Mouse (Mus musculus) kidney, adult 9 months (tissue): Measurements from ENCODE around the gene Cryzl2.

ENCODE experiments used
- DNase-seq: peaks from one replicate; pipeline ENCODE4 v3.0.0; 2022

Cryzl2 gene

DNA sequence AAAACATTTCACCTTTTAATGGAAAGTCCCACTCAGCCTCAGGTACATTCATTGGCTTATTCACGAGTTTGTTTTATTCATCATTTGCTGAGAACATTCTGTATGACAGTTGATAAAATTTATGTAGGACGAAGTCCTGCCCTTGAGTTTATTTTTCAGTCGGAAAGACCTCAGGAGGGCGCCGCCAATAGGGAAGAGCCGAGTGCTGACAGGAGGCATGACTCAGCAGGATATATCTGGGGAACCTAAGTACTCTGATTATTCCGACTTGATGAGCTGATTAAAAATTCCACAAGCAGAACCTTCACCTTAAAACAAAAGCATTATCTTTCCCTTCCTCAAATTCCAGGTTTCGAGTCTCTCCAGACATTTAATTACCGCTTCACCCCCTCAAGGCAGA is 21.7 kb downstream of the Cryzl2 start:
- no peak for DNase-seq

DNA sequence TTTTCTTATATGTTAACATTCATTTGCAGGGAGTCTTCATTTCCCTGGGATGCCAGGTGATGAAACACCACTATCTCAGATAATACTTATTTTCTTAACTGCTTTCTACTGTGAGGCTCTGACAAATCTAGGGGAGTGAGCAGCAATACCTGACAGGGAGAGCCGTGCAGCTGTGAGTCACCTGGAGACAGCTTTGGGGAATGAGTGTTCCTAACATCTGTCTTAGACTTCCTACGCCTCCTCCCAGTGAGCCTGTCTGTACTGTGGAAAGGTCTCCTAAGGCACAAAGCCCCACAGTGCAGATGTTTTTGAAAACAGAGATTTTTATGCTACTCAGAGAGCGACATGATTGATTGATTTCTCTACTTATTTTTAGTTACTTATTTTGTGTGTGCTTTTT is 22.5 kb downstream of the Cryzl2 start:
- no peak for DNase-seq

DNA sequence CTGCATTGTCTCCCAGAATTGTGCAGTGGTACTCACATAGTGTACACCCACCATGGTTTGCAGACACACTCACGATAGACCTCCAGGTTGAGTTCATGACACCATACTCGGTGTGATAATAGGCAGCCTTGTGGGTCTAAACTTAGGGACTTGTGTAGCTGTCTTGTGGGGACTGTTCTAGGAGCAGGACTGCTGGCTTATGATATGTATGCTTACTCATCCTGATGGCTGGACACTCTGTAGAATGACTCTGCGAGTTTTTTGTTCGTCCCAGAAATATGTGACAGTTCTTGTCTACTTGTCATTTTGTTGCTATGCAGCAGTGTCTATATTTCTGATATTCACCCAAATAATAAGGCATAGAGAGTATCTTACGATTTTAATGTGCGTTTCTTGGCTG is 23.3 kb downstream of the Cryzl2 start:
- no peak for DNase-seq

DNA sequence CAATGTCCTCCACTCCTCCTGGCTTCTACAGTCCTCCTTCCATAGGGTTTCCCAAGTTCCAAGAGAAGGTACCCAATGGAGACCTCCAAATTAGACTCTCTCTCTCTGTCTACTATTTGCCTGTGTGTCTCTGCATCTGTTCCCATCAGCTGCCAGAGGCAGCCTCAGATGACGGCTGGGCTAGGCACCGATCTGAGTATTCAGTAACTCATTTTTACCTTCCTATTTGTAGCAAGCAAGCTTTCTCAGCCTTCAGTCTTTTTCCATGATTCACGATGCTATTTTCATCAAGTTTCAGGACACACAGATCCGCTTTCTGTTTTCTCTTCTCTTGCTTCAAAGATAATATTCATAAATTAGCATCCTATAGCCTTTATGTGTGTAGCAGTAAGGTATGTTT is 25.8 kb downstream of the Cryzl2 start:
- DNase-seq = no peak

DNA sequence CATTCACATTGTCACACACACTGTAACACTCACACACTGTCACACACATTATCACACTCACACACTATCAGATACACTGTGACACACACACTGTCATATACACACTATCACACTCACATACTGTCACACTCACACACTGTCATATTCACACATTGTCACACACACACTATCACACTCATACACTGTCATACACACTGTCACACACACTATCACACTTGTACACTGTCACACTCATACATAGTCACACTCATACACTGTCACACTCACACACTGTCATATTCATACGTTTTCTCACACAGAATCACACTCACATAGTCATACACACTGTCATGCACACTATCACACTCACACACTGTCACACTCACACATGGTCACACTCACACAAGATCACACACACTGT is 42.3 kb downstream of the Cryzl2 start:
- DNase-seq = no peak

DNA sequence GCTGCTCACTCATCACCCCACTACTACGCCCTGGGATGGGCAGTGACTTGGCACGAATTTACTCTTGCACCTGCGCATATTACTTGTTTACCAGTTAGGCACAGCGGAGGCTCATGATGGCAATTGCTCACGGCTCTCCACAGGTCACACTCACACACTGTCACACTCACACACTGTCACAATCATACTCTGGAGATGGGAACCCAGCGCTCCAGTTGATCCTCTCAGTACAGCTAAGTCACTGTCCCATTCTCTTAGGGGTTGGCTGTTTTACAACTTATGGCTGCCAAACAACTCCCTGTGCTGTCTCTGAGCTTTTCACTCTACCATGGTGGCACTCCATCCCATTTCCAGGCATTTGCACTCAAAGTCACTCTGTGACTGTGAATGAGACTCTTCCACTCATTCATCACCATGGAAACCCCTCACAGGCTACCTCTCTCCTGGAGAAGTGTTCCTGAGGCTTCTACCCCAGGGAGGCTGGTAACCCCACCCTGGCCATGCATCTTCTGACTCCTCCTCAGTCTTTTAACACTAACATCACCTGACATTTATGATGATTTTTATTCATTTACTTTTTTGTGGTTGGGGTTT is 43.1 kb downstream of the Cryzl2 start:
- DNase-seq = no peak

DNA sequence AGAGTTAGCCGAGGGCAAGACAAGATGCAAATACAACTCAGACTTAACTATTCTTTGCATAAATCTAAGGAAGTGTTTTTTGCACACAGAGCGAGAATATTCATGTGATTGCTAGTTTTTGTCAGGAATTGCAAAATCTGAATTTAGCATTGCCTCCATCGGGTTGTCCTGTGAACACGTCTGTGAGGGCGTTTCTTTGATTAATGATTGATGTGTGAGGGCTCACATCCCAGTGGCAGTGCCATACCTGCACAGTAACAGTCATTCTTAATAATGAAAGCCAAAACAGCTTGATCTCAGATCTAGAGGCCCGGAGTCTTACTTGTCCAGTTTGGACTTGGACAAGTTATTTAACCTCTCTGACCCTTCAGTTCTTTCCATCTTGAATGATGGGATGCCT is 44.7 kb downstream of the Cryzl2 start:
- peak; percentile 11 for DNase-seq

DNA sequence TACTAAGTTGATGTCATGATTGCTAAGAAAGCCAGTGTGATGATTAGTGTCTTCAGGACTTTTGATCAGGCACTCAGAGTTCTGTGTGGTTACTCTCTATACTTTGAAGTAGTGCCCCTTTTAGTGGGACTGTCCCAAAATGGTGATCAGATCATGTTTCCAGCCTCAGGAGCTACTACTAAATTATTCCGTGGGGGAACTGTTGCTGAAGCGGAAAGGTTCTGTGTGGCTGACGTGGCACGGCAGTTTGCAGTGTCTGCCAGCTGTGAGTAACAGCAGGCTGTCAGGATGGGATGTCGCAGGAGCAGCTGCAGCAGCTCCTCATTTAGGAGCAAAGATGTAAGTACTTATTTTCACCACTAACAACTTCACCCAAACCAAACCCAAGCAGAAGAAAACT is 48.1 kb downstream of the Cryzl2 start, which contains the start of gene Sec16b:
TSS of gene Sec16b (plus strand) at position 207 of the 400 bp plus-strand sequence.
- peak; percentile 20 for DNase-seq

DNA sequence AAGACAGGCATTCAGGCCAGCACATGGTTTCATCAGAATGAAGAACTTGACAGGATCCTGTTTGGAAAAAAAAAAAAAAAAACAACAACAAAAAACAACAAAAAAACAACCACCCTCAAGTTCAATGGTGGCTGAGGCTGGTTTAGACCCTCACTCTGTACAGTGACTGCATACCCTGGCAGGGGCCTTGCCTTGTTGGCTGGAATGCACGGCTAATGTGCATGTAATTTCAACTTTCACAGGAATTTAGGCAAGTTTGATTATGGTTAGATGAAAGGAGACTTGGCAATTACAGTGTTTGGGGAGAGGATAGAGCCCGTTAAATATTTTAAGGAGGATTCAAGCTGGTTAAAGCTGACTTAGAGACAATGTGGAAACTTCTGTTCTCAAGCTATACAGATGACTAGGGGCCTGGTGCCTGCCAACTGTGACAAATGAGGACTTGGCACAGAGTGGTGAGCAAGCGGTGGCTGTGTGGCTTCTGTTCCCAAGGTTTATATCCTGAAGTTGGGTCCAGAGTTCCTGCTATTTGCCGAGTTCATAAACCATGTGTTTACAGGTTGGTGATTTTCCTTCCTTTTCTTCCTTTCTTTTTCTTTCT is 48.7 kb downstream of the Cryzl2 start:
- DNase-seq = peak; percentile 24

DNA sequence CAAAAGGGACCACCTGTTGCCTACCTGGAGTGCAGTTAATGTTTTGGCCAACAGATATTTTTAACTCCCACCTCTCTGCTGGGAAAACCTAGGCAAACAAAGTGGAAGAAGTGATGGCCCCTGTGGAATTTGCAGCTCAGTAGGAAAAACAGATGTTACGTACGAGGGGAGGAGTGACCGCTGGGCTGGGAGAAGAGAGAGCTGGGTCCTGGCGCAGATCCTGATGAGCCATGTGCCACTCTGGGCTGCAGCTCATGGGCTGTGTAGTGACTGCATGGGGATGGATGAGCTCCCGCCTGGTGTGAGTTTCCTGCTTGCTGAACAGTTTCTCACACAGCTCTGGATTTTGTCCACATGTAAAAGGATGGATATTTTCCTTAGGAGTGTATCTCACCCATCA is 49.4 kb downstream of the Cryzl2 start:
- no peak for DNase-seq

DNA sequence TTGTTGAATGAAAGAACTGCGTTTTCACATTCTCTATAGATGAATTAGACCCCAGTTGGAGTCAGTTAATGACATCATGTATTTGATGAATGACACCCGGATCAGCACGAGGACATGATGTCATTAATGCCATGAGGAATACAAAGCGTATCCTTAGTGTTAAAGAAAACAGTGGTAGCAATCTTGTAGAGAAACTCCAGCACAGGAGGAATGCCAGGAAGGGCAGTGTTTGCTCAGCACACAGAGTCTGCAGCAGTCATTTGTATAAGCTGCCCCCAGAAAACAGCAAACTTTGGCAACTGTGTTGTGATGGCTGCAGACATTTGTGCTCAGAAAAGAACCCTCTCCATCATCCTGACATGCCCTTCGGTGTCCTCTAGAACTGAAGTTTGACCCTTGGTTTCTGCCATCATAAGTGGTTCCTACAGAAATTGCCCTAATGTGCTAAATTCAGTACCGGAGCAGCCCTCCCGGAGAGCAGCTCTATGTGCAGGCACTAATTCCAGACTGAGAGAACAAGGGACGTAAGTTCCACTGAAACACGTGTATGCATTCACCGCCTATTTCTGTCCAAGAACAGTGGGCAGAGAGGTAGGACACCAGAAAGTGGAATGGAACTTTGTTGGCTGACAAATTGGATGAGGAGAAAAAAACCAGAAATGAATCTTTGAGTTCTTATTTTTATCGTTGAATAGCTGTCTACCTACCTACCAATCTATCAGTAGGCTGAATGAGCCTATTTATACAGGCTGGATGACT is 54.5 kb downstream of the Cryzl2 start:
- DNase-seq = no peak

DNA sequence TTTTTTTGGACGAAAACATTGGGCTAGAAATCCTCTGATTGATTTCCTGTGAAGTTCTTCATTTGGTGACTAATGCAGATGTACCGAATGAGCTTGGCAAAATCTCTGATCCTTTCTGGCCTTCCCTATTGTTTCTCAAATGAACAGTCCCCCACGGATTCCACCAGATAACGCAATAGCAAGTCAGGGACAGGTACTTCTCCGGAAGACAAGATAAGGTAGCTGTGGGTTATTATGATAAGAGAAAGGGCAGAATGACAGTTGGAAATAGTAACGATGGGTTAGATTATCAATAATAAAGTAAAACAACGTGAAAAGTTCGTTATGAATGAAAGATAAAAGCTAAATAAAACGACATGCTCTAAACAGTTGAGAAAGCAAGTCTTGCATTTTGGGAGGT is 55.2 kb downstream of the Cryzl2 start:
- DNase-seq = no peak

DNA sequence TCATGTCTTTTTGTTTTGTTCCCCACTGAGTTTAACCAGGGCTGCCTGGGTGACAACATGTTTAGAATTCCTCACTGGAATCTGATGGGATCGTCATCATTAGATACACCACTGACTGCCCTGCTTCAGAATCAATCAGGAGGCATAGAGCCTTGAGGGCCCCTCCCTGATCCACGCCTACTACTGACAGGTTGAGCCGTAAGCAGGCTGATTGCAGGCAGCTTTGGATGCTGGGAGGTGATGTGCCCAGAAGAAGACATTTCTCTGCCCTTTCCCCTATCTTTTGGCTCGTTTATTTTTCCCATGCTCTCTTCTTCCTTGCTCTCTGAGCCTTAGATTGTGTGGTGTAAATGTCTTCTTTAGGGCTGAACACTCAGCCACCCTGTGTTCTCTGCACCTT is 55.9 kb downstream of the Cryzl2 start:
- DNase-seq = no peak

DNA sequence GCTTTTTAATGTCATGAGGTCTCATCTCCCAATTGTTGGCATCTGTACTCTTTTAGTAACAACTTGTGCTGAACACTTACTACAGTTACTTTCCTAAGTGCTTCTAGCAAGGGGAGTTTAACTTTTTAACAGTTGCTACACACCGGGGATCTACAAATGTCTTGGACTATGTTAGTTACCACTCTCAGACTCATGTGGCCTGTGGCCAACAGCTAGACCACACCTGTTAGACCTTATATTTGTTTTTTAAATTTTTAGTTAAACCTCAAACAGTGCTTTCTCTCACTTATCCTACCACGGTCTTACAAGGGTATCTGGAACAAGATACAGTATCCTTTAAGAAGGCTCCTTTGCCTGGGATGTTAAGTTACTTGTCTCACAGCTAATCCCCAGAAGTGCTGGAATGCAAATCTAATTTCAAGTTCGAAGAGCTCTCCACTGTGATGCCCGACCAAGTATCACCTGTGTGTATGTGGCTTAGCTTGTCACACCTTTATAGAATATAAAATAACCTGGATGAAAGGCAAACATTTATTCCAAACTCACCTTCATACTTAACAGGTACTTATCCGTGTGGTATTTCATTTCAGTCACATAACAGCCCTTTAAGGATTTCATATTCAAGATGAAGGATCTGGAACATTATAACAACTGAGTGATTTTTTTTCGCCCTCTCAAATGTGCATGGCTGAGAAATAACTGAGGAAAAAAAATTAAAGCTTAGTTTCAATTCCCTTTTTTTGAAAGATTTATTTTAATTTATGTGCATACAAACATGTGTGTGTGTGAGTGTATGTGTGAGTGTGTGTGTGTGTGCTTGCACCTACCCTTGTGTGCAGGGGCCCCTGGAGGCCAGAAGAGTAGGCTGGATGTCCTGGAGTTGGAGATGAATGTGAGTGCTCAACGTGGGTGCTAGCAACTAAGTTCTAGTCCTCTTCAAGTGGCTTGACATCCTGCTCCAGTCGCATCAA is 58.7 kb downstream of the Cryzl2 start:
- DNase-seq = no peak

DNA sequence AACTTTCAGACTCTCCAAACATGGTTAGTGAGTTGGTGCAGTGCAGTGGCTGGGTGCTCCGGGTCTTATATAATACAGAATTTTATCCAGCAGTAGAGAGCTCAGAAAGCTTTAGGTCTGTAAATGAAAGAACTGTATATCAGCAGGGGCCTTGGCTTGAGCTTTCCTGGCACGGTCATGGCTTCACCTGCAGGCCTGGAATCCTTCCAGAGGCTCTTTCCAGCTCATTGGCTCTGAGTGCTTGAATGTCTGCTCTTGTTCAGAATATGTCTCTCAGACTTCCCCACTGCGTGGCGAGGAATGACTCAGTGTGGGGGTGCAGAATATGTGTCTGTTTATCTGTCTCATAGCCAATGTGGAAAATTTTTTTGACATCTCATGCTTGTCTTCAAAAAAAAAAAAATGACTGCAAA is 59.7 kb downstream of the Cryzl2 start:
- peak; percentile 75 for DNase-seq

DNA sequence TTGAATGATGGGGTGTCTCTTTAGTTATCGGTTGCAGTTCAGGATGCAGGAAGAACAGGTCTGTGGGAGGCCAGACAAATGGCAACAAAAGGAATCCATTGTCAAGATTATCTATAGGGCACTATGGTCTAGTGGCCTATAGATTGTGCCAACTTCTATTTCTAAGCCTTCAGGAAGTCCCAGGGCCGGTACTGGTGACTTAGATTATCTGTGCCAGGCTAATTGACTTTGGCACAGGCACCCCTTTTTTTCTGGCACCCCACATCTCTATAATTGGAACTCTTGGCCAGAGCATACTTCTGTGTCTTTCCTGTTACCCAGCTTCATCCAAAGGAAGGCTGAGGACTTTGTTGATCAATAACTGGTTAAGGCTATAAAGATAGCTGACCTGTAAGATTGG is 61.0 kb downstream of the Cryzl2 start:
- DNase-seq = no peak

DNA sequence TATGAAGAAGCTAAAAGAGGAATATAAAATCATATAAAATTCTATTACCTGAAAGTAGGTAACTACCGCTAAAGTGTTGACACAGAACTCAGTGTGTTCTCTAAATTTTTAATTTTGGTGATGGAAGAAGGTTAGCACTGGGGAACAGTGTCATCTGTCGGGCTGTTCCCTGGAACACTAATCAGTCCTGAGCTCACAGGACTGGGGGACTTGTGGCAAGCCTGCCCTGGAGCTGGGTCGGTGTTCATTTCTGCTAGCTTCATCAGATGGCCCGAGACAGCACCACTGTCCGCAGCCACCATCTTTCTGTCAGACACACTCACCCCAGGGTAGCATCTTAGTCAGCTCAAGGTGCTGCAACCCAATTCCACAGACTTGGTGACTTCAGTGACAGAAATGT is 63.9 kb downstream of the Cryzl2 start:
- DNase-seq = no peak

DNA sequence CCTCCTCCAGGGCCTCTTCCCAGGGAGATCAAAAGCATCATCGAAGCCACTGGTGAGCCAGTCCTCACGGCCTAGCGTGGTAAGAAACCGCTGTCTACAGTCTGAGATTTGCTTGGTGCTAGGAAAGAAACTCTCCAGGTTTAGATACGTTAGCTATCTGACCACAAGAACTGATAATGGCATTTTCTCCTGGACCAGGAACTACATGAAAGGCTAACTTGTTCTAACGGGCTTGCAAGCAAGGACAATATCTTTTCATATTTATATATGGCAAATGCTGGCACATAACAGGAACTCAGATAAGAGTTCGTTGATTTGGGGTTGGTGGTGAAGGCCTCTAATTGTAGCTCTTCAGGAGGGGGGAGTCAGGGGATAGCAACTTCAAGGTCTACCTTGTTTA is 66.4 kb downstream of the Cryzl2 start:
- DNase-seq = no peak

DNA sequence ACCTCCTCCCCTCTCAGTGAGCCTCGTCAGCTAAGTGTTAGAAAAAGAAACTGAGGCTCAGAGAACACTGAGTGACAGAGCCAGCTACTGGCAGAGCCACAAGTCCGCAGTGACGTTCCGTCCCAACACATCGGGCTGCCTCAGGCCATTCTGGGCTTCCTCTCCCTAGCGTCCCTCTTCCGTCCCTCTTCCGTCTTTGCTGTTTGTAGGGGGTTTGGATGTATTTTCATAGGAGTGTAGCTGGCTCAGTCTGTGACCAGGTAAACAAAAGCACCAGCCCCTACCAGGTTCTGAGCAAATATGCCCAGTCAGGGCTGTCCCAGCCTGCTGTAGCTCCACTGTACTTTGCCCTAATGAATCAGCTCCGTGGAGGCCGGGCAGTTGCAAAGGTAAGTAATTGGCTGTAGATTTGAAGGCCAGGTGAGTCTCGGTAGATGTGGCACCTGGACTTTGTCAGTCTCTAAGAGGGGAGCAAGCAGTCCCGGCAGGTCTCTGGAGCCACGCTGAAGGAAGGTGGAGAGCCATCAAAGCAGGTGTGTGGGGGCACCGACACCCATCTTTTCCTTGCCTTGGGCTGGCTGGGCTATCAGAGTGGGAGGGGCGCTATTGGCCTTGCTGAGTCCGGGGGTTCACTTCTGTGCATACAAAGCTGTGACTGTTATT is 67.4 kb downstream of the Cryzl2 start:
- DNase-seq = peak; percentile 53

DNA sequence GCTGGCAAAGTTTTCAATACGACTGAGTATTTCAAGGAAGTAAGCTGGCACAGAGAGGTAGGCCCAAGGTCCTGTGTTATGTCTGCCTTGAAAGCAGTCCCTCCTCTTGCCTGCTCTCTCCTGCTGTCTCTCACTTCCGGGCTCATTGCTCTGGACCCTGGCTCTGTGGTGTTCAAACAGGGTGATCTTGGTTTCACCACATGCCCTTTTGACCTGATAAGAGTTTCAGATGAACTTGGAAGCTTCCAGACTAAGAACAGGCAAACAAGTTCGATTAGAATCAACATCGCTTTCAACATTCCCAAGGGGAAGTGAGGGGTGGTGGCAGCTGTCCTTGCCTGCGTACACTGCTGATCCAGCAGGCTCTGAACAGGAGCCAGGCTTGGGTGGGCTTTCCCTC is 68.2 kb downstream of the Cryzl2 start:
- DNase-seq = no peak

DNA sequence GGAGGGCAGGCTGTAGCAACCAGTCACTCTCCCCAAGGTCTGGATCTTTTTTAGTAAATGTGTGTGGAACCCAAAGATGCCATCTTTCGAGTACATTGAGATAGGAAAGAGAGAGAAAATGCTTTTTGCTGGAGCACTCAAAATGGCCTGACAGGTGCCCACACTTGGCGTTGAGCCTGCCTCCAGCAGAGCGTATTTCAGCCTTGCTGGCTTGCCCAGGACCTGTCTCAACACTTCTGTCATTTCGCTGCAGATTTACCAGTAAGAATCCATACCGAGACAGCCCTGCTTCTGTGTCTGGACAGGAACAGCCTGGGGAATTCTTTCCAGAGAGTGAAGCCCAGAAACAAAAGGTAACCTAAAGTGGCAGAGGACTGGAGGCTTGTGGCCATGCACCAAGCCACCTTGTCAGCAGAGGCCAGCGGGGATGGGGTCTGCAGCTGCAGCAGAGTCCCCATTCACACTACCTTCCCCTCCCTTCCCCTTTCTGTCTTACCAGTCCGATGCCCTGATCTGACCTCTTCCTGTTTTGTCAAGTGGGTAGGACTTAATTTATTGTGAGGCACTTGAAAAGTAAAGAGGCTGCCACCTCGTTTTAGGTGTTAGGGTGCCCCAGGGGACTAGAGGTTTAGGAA is 74.6 kb downstream of the Cryzl2 start:
- no peak for DNase-seq

DNA sequence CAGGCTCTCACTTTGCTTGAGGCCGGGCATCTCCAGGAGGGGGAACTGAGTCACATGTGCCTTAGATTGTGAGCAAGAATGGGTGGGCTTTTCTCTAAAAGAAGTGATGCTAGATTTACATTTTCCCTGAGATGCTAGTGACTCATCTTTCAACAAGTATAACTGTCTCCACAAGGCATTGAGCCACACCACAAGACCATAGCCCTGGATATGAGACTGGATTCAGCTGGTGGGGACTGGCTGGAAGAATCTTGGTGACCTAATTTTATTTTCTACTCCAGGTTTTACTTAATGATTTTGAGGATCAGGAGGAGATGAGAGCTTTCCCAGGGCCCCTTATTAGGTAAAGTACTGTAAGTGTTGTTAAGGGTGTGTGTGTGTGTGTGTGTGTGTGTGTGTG is 77.2 kb downstream of the Cryzl2 start:
- no peak for DNase-seq
